Mouse (Mus musculus) right cerebral cortex, postnatal 10 days (tissue): ENCODE measurements around the gene Chdh.

Source experiments
- DNase-seq, 2 experiments: peaks; one replicate each; pipeline ENCODE4 v3.0.0; 2021; ENCODE audit warnings: low spot score in 2 of 2

Chdh gene

GRCm38 (mm10) chr14:30011886-30012560 lies 3.2 kb downstream of the Chdh start:
- peak in 1 of 2 experiments; percentile 48 for DNase-seq

GRCm38 (mm10) chr14:30014487-30014886 lies 5.7 kb downstream of the Chdh start:
- DNase-seq, result no peak

- DNase-seq, result no peak
These were observed 6.2 kb downstream of the Chdh start for GRCm38 (mm10) chr14:30015008-30015407.

GRCm38 (mm10) chr14:30016666-30017065 lies 7.8 kb downstream of the Chdh start:
- no peak for DNase-seq

GRCm38 (mm10) chr14:30017794-30018462 lies 9.1 kb downstream of the Chdh start:
- no peak for DNase-seq

GRCm38 (mm10) chr14:30018463-30018801 lies 9.6 kb downstream of the Chdh start:
- DNase-seq, result no peak

GRCm38 (mm10) chr14:30018846-30019245 lies 10.0 kb downstream of the Chdh start:
- no peak for DNase-seq

GRCm38 (mm10) chr14:30019375-30019774 lies 10.6 kb downstream of the Chdh start:
- DNase-seq, result no peak

- no peak for DNase-seq
These were observed 11.2 kb downstream of the Chdh start for GRCm38 (mm10) chr14:30019792-30020575.

GRCm38 (mm10) chr14:30022471-30022870 lies 13.6 kb downstream of the Chdh start:
- no peak for DNase-seq

GRCm38 (mm10) chr14:30024387-30024786 lies 15.6 kb downstream of the Chdh start:
- no peak for DNase-seq

GRCm38 (mm10) chr14:30027378-30027777 lies 18.6 kb downstream of the Chdh start:
- no peak for DNase-seq

GRCm38 (mm10) chr14:30033405-30033804 lies 24.6 kb downstream of the Chdh start:
- no peak for DNase-seq

- DNase-seq, result peak; percentile 63 to 83
These were observed 29.6 kb downstream of the Chdh start for GRCm38 (mm10) chr14:30038431-30038830.

- DNase-seq, result no peak
These were observed 30.6 kb downstream of the Chdh start for GRCm38 (mm10) chr14:30039413-30039812.

- no peak for DNase-seq
These were observed 33.0 kb downstream of the Chdh start for GRCm38 (mm10) chr14:30041836-30042235.

- no peak for DNase-seq
These were observed 34.6 kb downstream of the Chdh start for GRCm38 (mm10) chr14:30043356-30043940.

- no peak for DNase-seq
These were observed 36.4 kb downstream of the Chdh start for GRCm38 (mm10) chr14:30045239-30045638.

GRCm38 (mm10) chr14:30045704-30046220 lies 36.9 kb downstream of the Chdh start:
- no peak for DNase-seq

- DNase-seq, result no peak
These were observed 38.2 kb downstream of the Chdh start for GRCm38 (mm10) chr14:30046976-30047375.

GRCm38 (mm10) chr14:30048049-30048448 lies 39.2 kb downstream of the Chdh start:
- no peak for DNase-seq

- no peak for DNase-seq
These were observed 41.5 kb downstream of the Chdh start for GRCm38 (mm10) chr14:30050280-30050679.
